In genomic region chr7:110121162-110121515, GRCm38 (mm10) we compare ENCODE assay signal across 8 mouse cellular contexts. TPM values are rescaled to one million over a fixed set of nuclear protein-coding genes. Genes with fewer than 3 reads are reported as not detected.
DNase-seq lines count a peak whose midpoint lies in the region; ATAC-seq and TF ChIP-seq lines count a peak whose summit lies in the region.

No protein-coding gene starts in this region.

- H3K4me1 ChIP-seq in erythroblast, embryonic 14.5 days (ENCODE audit: control insufficient read depth), result peaks cover 35% of the 10 kb centered on the region
- peaks cover 8% of the 10 kb centered on the region for H3K4me1 ChIP-seq in thymus, adult 2 months (replicated peaks; ENCODE audit: control insufficient read depth, insufficient read depth, low read length)
- peaks cover 27% of the 10 kb centered on the region for H3K4me1 ChIP-seq in liver, embryonic 12.5 days
- no peaks in the 10 kb centered on the region; the same call in 1 of the 2 replicates for H3K4me1 ChIP-seq in stomach, postnatal 0 days (replicated peaks; ENCODE audit: control insufficient read depth, insufficient read depth)

- no peaks in the 10 kb centered on the region for H3K27me3 ChIP-seq in erythroblast, embryonic 14.5 days (ENCODE audit: control insufficient read depth)
- no peaks in the 10 kb centered on the region for H3K27me3 ChIP-seq in thymus, adult 2 months (ENCODE audit: control insufficient read depth, insufficient read depth, low read length)
- H3K27me3 ChIP-seq in liver, embryonic 12.5 days (replicated peaks), result no peaks in the 10 kb centered on the region
- H3K27me3 ChIP-seq in stomach, postnatal 0 days (ENCODE audit: control insufficient read depth, insufficient read depth, low read length), result no peaks in the 10 kb centered on the region

- no peaks in the 10 kb centered on the region for H3K9me3 ChIP-seq in erythroblast, embryonic 14.5 days (ENCODE audit: control insufficient read depth, low read length)
- H3K9me3 ChIP-seq in liver, embryonic 12.5 days (replicated peaks), result no peaks in the 10 kb centered on the region
- H3K9me3 ChIP-seq in stomach, postnatal 0 days (ENCODE audit: control insufficient read depth, low read length), result no peaks in the 10 kb centered on the region

- H3K9ac ChIP-seq in liver, embryonic 12.5 days, result peak overlapping the region; percentile 81
- H3K9ac ChIP-seq in stomach, postnatal 0 days (ENCODE audit: low read length), result peak overlapping the region; percentile 71

- TF ChIP-seq POLR2A in thymus, adult 2 months (IDR thresholded peaks at IDR 0.05; ENCODE audit: control insufficient read depth, extremely low read depth, insufficient read depth, low read length, poor library complexity), result no peak

- peaks cover 20% of the 10 kb centered on the region for H3K36me3 ChIP-seq in erythroblast, embryonic 14.5 days (ENCODE audit: control insufficient read depth)
- H3K36me3 ChIP-seq in thymus, adult 2 months (ENCODE audit: control insufficient read depth, insufficient read depth, low read length), result no peaks in the 10 kb centered on the region
- H3K36me3 ChIP-seq in liver, embryonic 12.5 days, result peaks cover 7% of the 10 kb centered on the region
- H3K36me3 ChIP-seq in stomach, postnatal 0 days (ENCODE audit: control insufficient read depth, insufficient read depth, low read length), result no peaks in the 10 kb centered on the region

- no peak for DNase-seq in thymus, adult 2 months
- no peak for DNase-seq in thymus, postnatal 14 days
- no peak for DNase-seq in stomach, postnatal 0 days (ENCODE audit: low spot score)
- DNase-seq in layer of hippocampus, postnatal 10 days (ENCODE audit: low spot score in 2 of 2), result no peak
- DNase-seq in cerebellum, adult 11 months, result no peak

- peak overlapping the region; percentile 99 for H3K4me3 ChIP-seq in erythroblast, embryonic 14.5 days (replicated peaks)
- peak overlapping the region; percentile 74 for H3K4me3 ChIP-seq in thymus, adult 2 months (ENCODE audit: control insufficient read depth, insufficient read depth, low read length)
- peak overlapping the region; percentile 96 for H3K4me3 ChIP-seq in liver, embryonic 12.5 days
- peak overlapping the region; percentile 90 for H3K4me3 ChIP-seq in stomach, postnatal 0 days (ENCODE audit: low read depth, low read length)

- H3K27ac ChIP-seq in thymus, adult 2 months (ENCODE audit: control insufficient read depth, insufficient read depth, low read length), result no peak overlapping the region
- H3K27ac ChIP-seq in liver, embryonic 12.5 days, result peak overlapping the region; percentile 94
- peak overlapping the region; percentile 91 for H3K27ac ChIP-seq in stomach, postnatal 0 days (replicated peaks)

- no peak; the same call in 1 of the 2 replicates for ATAC-seq in erythroblast, adult 5-6 weeks (replicated peaks; ENCODE audit: low FRiP score, poor library complexity, severe bottlenecking)
- ATAC-seq in liver, embryonic 12.5 days, result no peak
- ATAC-seq in stomach, postnatal 0 days (ENCODE audit: low FRiP score, low TSS enrichment), result no peak

- H3K4me2 ChIP-seq in liver, embryonic 12.5 days, result peak overlapping the region; percentile 83
- peak overlapping the region; percentile 87 for H3K4me2 ChIP-seq in stomach, postnatal 0 days (replicated peaks; ENCODE audit: low read depth)

- TF ChIP-seq CTCF in thymus, adult 2 months (IDR thresholded peaks at IDR 0.05; ENCODE audit: borderline replicate concordance, control insufficient read depth, extremely low read depth, insufficient read depth, low read length, poor library complexity), result no peak
- no peak for TF ChIP-seq CTCF in stomach, postnatal 0 days (IDR thresholded peaks at IDR 0.05; ENCODE audit: low read depth)

- no peak for TF ChIP-seq EP300 in stomach, postnatal 0 days (optimal IDR thresholded peaks at IDR 0.05)

- WGBS in thymus, adult 2 months, result 1% methylated on average over 9 of the region's 9 CpGs
- 3% methylated on average over 9 of the region's 9 CpGs for WGBS in liver, embryonic 12.5 days (ENCODE audit: insufficient replicate concordance)
- WGBS in stomach, postnatal 0 days, result under 1% methylated on average over 9 of the region's 9 CpGs

RNA-seq across cellular contexts. Expression of gene Wee1, which starts 0.7 kb away (rescaled TPM):
- polyA plus RNA-seq in erythroblast, embryonic 14.5 days (2012), result 0.69 and 1.1 TPM in 2 replicates
- total RNA-seq in erythroblast, adult 5-6 weeks (2015; ENCODE audit: low replicate concordance), result 8.5 and 21.9 TPM in 2 replicates
- 6.8 and 9.5 TPM in 2 replicates for total RNA-seq in erythroblast, adult 5-6 weeks (2017; ENCODE audit: low replicate concordance)
- 13.0 and 32.6 TPM in 2 replicates for polyA plus RNA-seq in thymus, adult 2 months (2012; rRNA removed)
- polyA plus RNA-seq in liver, embryonic 12.5 days (2016; fragmentation: Nextera tagmentation; extraction: Ambion mirVana), result 23.6 and 24.9 TPM in 2 replicates
- 14.5 and 16.6 TPM in 2 replicates for polyA plus RNA-seq in stomach, postnatal 0 days (2015; fragmentation: Nextera tagmentation; extraction: Ambion mirVana)
- 1 to 10 TPM; 8.4 to 8.5 TPM for total RNA-seq in layer of hippocampus, postnatal 10 days (2021)
